Mouse (Mus musculus): ENCODE measurements around the gene Smagp. TPM values are rescaled to one million over a fixed set of nuclear protein-coding genes. Genes with fewer than 3 reads are reported as not detected.

Gene Smagp
- polyA plus RNA-seq, 1 experiment from 2014 or later, result 2.4 TPM

GRCm38 (mm10) chr15:100592817-100593216, 43.9 kb downstream of the Smagp start:
- no peak overlapping the region for H3K27ac ChIP-seq (ENCODE audit: low read length)
- H3K4me1 ChIP-seq (replicated peaks; ENCODE audit: control insufficient read depth, insufficient read depth, low read length), result no peaks in the 10 kb centered on the region
- H3K9ac ChIP-seq (replicated peaks; ENCODE audit: low read depth, low read length), result no peak overlapping the region
- no peak overlapping the region for H3K4me2 ChIP-seq (ENCODE audit: low read length)
- WGBS, result 88% methylated on average over 6 of the region's 6 CpGs
- no peaks in the 10 kb centered on the region for H3K27me3 ChIP-seq (replicated peaks; ENCODE audit: control insufficient read depth, insufficient read depth, low read length)
- no peak for ATAC-seq
- H3K9me3 ChIP-seq (ENCODE audit: control insufficient read depth, low read length), result no peaks in the 10 kb centered on the region
- H3K36me3 ChIP-seq (ENCODE audit: control insufficient read depth, insufficient read depth), result peaks cover 4% of the 10 kb centered on the region; the same call in 1 of the 2 replicates
- no peak overlapping the region for H3K4me3 ChIP-seq (replicated peaks; ENCODE audit: low read length)

DNA sequence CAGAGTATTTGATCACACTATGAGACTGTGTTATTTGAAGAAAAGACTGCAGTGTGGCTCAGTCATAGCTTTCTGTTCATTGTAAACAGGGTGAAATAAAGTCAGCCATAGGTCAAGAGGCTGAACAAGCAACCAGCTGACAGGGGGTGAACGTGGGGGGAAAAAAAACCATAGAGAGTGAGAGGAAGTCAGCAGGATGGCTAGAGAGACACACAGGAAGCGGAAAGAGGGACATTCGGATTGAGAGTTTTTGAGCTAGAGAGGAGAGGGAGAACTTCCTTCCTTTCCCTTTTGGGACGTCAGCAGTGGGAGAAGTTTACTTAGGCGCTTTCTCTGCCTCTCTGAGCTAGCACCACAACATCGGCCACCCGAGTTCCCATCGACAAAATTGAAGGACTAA, 46.3 kb downstream of the Smagp start:
- Histone ChIP-seq H3K36me3 (ENCODE audit: control insufficient read depth, insufficient read depth) (peaks cover 13% of the 10 kb centered on the region), H3K4me1 (replicated peaks; ENCODE audit: control insufficient read depth, insufficient read depth, low read length) (no peaks in the 10 kb centered on the region)
- 81% methylated on average over 8 of the region's 8 CpGs for WGBS

DNA sequence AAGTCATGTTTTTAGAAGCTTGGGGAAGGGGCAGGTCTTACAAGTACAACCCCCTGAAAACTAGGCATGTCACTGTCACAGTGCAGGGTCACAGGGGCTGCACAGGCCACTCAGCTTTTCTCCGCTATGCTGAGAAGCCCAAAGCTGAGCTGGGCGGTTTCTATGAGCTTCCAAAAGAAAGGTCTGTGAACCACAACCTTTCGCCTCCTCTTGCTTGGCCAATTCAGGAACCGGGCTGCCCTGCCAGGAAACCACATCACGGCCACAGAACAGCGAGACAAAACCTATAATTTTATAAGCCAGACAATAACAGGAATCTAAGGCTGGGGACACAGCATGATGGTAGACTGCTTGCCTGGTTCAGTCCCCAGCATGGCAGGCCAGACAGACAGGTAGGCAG, 48.4 kb downstream of the Smagp start:
- WGBS, result 86% methylated on average over 6 of the region's 6 CpGs
- no peaks in the 10 kb centered on the region for H3K9me3 ChIP-seq (ENCODE audit: control insufficient read depth, low read length)
- no peak overlapping the region for H3K27ac ChIP-seq (ENCODE audit: low read length)
- H3K36me3 ChIP-seq (ENCODE audit: control insufficient read depth, insufficient read depth), result peaks cover 14% of the 10 kb centered on the region
- no peaks in the 10 kb centered on the region for H3K4me1 ChIP-seq (replicated peaks; ENCODE audit: control insufficient read depth, insufficient read depth, low read length)
- no peak overlapping the region for H3K9ac ChIP-seq (replicated peaks; ENCODE audit: low read depth, low read length)
- no peak overlapping the region for H3K4me3 ChIP-seq (replicated peaks; ENCODE audit: low read length)
- ATAC-seq, result no peak
- no peak overlapping the region for H3K4me2 ChIP-seq (ENCODE audit: low read length)
- H3K27me3 ChIP-seq (replicated peaks; ENCODE audit: control insufficient read depth, insufficient read depth, low read length), result no peaks in the 10 kb centered on the region

More for the DNA sequence above, 46.3 kb downstream of the Smagp start:
- no peaks in the 10 kb centered on the region for H3K27me3 ChIP-seq (replicated peaks; ENCODE audit: control insufficient read depth, insufficient read depth, low read length)
- H3K4me3 ChIP-seq (replicated peaks; ENCODE audit: low read length), result no peak overlapping the region
- H3K9me3 ChIP-seq (ENCODE audit: control insufficient read depth, low read length), result no peaks in the 10 kb centered on the region
- no peak overlapping the region for H3K4me2 ChIP-seq (ENCODE audit: low read length)
- ATAC-seq, result no peak
- no peak overlapping the region for H3K9ac ChIP-seq (replicated peaks; ENCODE audit: low read depth, low read length)
- no peak overlapping the region for H3K27ac ChIP-seq (ENCODE audit: low read length)

DNA sequence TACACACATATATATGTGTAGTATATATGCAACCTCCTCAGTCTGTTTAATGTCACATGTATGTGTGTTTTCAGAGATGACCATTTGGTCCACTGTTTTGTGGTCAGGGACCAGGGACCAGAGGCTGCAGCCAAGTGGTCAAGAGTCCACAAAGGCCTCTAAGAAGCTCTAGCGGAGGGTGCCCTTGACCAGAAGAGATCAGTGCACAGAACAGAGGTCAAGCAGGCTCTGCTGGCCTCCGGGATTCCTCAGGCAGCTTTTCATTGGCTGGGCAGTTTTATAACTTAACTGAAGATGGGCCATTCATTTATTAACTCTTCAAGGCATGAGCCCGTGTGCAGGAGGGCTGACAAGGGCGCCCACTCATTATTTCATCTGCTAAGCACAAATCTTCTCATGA, 49.6 kb downstream of the Smagp start:
- no peak for ATAC-seq
- no peak overlapping the region for H3K4me2 ChIP-seq (ENCODE audit: low read length)
- H3K27me3 ChIP-seq (replicated peaks; ENCODE audit: control insufficient read depth, insufficient read depth, low read length), result no peaks in the 10 kb centered on the region
- no peak overlapping the region for H3K27ac ChIP-seq (ENCODE audit: low read length)
- H3K4me1 ChIP-seq (replicated peaks; ENCODE audit: control insufficient read depth, insufficient read depth, low read length), result no peaks in the 10 kb centered on the region
- H3K9me3 ChIP-seq (ENCODE audit: control insufficient read depth, low read length), result no peaks in the 10 kb centered on the region
- H3K36me3 ChIP-seq (ENCODE audit: control insufficient read depth, insufficient read depth), result peaks cover 20% of the 10 kb centered on the region
- H3K4me3 ChIP-seq (replicated peaks; ENCODE audit: low read length), result no peak overlapping the region
- WGBS, result 83% methylated on average over 4 of the region's 4 CpGs
- H3K9ac ChIP-seq (replicated peaks; ENCODE audit: low read depth, low read length), result no peak overlapping the region

GRCm38 (mm10) chr15:100585931-100586330, 50.8 kb downstream of the Smagp start:
- Histone ChIP-seq H3K36me3 (ENCODE audit: control insufficient read depth, insufficient read depth) (peaks cover 20% of the 10 kb centered on the region), H3K4me1 (replicated peaks; ENCODE audit: control insufficient read depth, insufficient read depth, low read length) (no peaks in the 10 kb centered on the region), H3K4me3 (replicated peaks; ENCODE audit: low read length) (no peak overlapping the region), H3K4me2 (ENCODE audit: low read length) (no peak overlapping the region), H3K27ac (ENCODE audit: low read length) (no peak overlapping the region), H3K9ac (replicated peaks; ENCODE audit: low read depth, low read length) (no peak overlapping the region), H3K27me3 (replicated peaks; ENCODE audit: control insufficient read depth, insufficient read depth, low read length) (no peaks in the 10 kb centered on the region), H3K9me3 (ENCODE audit: control insufficient read depth, low read length) (no peaks in the 10 kb centered on the region)
- no peak for ATAC-seq
- WGBS, result 94% methylated on average over 16 of the region's 16 CpGs

GRCm38 (mm10) chr15:100580108-100580507, 56.6 kb downstream of the Smagp start:
- Histone ChIP-seq H3K9me3 (ENCODE audit: control insufficient read depth, low read length) (no peaks in the 10 kb centered on the region), H3K27ac (ENCODE audit: low read length) (no peak overlapping the region), H3K36me3 (ENCODE audit: control insufficient read depth, insufficient read depth) (peaks cover 21% of the 10 kb centered on the region), H3K9ac (replicated peaks; ENCODE audit: low read depth, low read length) (no peak overlapping the region), H3K27me3 (replicated peaks; ENCODE audit: control insufficient read depth, insufficient read depth, low read length) (no peaks in the 10 kb centered on the region), H3K4me3 (replicated peaks; ENCODE audit: low read length) (no peak overlapping the region), H3K4me2 (ENCODE audit: low read length) (no peak overlapping the region), H3K4me1 (replicated peaks; ENCODE audit: control insufficient read depth, insufficient read depth, low read length) (no peaks in the 10 kb centered on the region)
- 91% methylated on average over 10 of the region's 10 CpGs for WGBS
- ATAC-seq, result no peak

DNA sequence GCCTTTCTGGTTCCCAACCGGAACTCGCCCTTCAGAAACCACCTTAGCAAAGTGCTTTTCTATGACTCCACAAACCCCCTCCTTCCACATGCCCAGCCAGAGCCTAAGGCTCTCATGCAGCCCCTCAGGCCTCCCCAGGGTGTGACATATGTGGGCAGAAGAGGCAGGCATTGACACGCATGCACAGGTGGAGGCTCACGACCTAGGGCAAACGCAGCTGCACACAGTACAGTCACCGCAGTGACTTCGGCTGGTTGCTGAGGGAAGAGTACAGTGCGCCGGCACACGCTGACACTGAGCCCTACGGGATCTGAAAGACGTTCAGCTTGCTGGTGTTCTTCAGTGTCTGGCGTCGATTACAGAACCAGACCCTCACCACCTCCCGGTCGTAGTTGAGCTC, 58.8 kb downstream of the Smagp start:
- H3K4me3 ChIP-seq (replicated peaks; ENCODE audit: low read length), result no peak overlapping the region
- H3K4me2 ChIP-seq (ENCODE audit: low read length), result no peak overlapping the region
- H3K27me3 ChIP-seq (replicated peaks; ENCODE audit: control insufficient read depth, insufficient read depth, low read length), result no peaks in the 10 kb centered on the region
- ATAC-seq, result no peak
- 90% methylated on average over 16 of the region's 16 CpGs for WGBS
- H3K4me1 ChIP-seq (replicated peaks; ENCODE audit: control insufficient read depth, insufficient read depth, low read length), result peaks cover 12% of the 10 kb centered on the region
- H3K27ac ChIP-seq (ENCODE audit: low read length), result no peak overlapping the region
- H3K36me3 ChIP-seq (ENCODE audit: control insufficient read depth, insufficient read depth), result peaks cover 17% of the 10 kb centered on the region
- no peaks in the 10 kb centered on the region for H3K9me3 ChIP-seq (ENCODE audit: control insufficient read depth, low read length)
- no peak overlapping the region for H3K9ac ChIP-seq (replicated peaks; ENCODE audit: low read depth, low read length)

DNA sequence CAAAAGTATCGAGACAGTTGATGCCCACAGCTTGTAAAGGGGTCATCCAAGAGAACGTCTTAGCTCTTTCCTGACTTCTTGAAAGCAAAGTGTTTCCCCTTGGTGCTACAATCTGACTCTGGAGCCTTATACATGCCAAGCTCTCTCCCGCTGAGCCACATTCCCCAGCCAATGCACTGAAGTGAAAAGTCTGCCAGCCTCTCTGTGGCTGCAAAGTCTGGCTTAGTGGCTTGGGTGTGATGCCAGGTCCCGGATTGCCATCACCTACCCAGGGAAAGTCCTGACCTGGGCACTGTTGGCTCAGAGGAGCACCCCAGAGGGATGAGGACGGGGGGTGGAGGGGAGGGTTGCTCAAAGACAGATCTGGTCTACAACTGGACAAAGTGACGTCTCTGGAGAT, 59.9 kb downstream of the Smagp start:
- no peak overlapping the region for H3K9ac ChIP-seq (replicated peaks; ENCODE audit: low read depth, low read length)
- H3K27ac ChIP-seq (ENCODE audit: low read length), result no peak overlapping the region
- no peak for ATAC-seq
- no peaks in the 10 kb centered on the region for H3K9me3 ChIP-seq (ENCODE audit: control insufficient read depth, low read length)
- H3K4me1 ChIP-seq (replicated peaks; ENCODE audit: control insufficient read depth, insufficient read depth, low read length), result peaks cover 12% of the 10 kb centered on the region
- peaks cover 13% of the 10 kb centered on the region for H3K36me3 ChIP-seq (ENCODE audit: control insufficient read depth, insufficient read depth)
- H3K4me2 ChIP-seq (ENCODE audit: low read length), result no peak overlapping the region
- WGBS, result 88% methylated on average over 6 of the region's 6 CpGs
- no peak overlapping the region for H3K4me3 ChIP-seq (replicated peaks; ENCODE audit: low read length)
- no peaks in the 10 kb centered on the region for H3K27me3 ChIP-seq (replicated peaks; ENCODE audit: control insufficient read depth, insufficient read depth, low read length)

GRCm38 (mm10) chr15:100576392-100576791, 60.3 kb downstream of the Smagp start:
- peaks cover 12% of the 10 kb centered on the region for H3K4me1 ChIP-seq (replicated peaks; ENCODE audit: control insufficient read depth, insufficient read depth, low read length)
- no peaks in the 10 kb centered on the region for H3K9me3 ChIP-seq (ENCODE audit: control insufficient read depth, low read length)
- no peak overlapping the region for H3K9ac ChIP-seq (replicated peaks; ENCODE audit: low read depth, low read length)
- no peak overlapping the region for H3K27ac ChIP-seq (ENCODE audit: low read length)
- peaks cover 13% of the 10 kb centered on the region for H3K36me3 ChIP-seq (ENCODE audit: control insufficient read depth, insufficient read depth)
- H3K4me3 ChIP-seq (replicated peaks; ENCODE audit: low read length), result no peak overlapping the region
- no peak for ATAC-seq
- 87% methylated on average over 6 of the region's 6 CpGs for WGBS
- no peaks in the 10 kb centered on the region for H3K27me3 ChIP-seq (replicated peaks; ENCODE audit: control insufficient read depth, insufficient read depth, low read length)
- no peak overlapping the region for H3K4me2 ChIP-seq (ENCODE audit: low read length)

DNA sequence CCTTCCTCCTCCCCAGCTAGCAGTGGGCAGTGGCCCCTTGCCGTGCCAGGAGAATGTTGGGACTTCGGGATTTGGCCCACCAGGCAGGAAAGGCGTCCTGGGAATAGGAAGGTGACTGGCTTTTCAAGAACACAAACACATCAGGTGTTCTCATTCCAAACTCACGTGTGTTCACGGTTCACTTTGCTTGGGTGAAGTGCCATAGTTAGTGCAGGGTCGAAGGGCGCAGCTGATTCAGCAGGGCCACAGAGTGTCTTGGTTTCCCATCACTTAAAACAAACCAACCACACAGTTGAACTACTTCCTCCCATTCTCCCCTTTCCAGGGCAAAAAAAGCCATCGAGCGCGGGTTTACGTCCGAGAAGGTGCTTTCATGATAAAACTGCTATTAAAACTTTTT, 61.4 kb downstream of the Smagp start:
- WGBS, result 87% methylated on average over 12 of the region's 12 CpGs
- Histone ChIP-seq H3K4me2 (ENCODE audit: low read length) (no peak overlapping the region), H3K27ac (ENCODE audit: low read length) (no peak overlapping the region), H3K9ac (replicated peaks; ENCODE audit: low read depth, low read length) (no peak overlapping the region), H3K4me1 (replicated peaks; ENCODE audit: control insufficient read depth, insufficient read depth, low read length) (peaks cover 12% of the 10 kb centered on the region), H3K4me3 (replicated peaks; ENCODE audit: low read length) (no peak overlapping the region), H3K27me3 (replicated peaks; ENCODE audit: control insufficient read depth, insufficient read depth, low read length) (no peaks in the 10 kb centered on the region), H3K9me3 (ENCODE audit: control insufficient read depth, low read length) (no peaks in the 10 kb centered on the region), H3K36me3 (ENCODE audit: control insufficient read depth, insufficient read depth) (peaks cover 13% of the 10 kb centered on the region)
- no peak for ATAC-seq

All from forebrain, embryonic 16.5 days (tissue).